Mouse (Mus musculus): Measurements from ENCODE around the gene Man1b1. TPM values are rescaled to one million over a fixed set of nuclear protein-coding genes. Genes with fewer than 3 reads are reported as not detected.

Gene Man1b1
- polyA plus RNA-seq, 1 experiment, result 19.6 TPM

- Histone ChIP-seq H3K4me3 (ENCODE audit: insufficient read depth, low read depth, low read length) (no peak overlapping the region), H3K4me1 (ENCODE audit: control insufficient read depth, insufficient read depth, low read length) (no peaks in the 10 kb centered on the region), H3K27ac (ENCODE audit: insufficient read depth, low read depth, low read length) (no peak overlapping the region), H3K36me3 (ENCODE audit: control insufficient read depth, insufficient read depth, low read length) (no peaks in the 10 kb centered on the region), H3K27me3 (replicated peaks; ENCODE audit: control insufficient read depth, insufficient read depth, low read length) (no peaks in the 10 kb centered on the region)
- TF ChIP-seq POLR2A (IDR thresholded peaks at IDR 0.05; ENCODE audit: low read depth, low read length) (no peak), CTCF (conservative IDR thresholded peaks at IDR 0.05; ENCODE audit: insufficient read depth, insufficient read length, low read depth, low read length) (no peak)
- WGBS, result 59% methylated on average over 2 of the region's 2 CpGs
- no peak for DNase-seq
Observed at GRCm38 (mm10) chr2:25373431-25373830, 41.3 kb downstream of the Man1b1 start.

DNA sequence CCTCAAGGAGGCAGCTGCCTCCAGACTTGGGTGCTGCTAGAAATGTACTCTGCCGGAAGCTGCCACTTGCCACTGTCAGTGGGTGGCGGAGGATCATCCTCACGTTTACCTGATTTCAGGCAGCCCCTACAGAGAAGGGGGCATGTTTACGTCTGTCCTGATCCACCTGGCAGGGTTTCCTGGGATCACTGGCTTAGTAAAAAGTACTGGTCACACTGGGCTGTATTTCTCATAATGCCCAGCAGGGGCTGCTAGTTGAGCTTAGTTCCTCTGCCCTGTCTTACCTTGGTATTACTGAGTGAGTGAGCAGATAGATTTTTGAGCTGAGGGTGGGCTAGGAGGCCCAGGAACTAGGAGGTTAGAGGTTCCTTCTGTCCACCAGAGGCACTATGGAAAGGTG lies 44.5 kb downstream of the Man1b1 start:
- no peak overlapping the region for H3K4me3 ChIP-seq (ENCODE audit: insufficient read depth, low read depth, low read length)
- 62% methylated on average over 4 of the region's 4 CpGs for WGBS
- H3K4me1 ChIP-seq (ENCODE audit: control insufficient read depth, insufficient read depth, low read length), result no peaks in the 10 kb centered on the region
- peak; percentile 72 for DNase-seq
- no peak for TF ChIP-seq POLR2A (IDR thresholded peaks at IDR 0.05; ENCODE audit: low read depth, low read length)
- TF ChIP-seq CTCF (conservative IDR thresholded peaks at IDR 0.05; ENCODE audit: insufficient read depth, insufficient read length, low read depth, low read length), result peak; percentile 71
- H3K27ac ChIP-seq (ENCODE audit: insufficient read depth, low read depth, low read length), result no peak overlapping the region
- H3K27me3 ChIP-seq (replicated peaks; ENCODE audit: control insufficient read depth, insufficient read depth, low read length), result no peaks in the 10 kb centered on the region
- no peaks in the 10 kb centered on the region for H3K36me3 ChIP-seq (ENCODE audit: control insufficient read depth, insufficient read depth, low read length)

DNA sequence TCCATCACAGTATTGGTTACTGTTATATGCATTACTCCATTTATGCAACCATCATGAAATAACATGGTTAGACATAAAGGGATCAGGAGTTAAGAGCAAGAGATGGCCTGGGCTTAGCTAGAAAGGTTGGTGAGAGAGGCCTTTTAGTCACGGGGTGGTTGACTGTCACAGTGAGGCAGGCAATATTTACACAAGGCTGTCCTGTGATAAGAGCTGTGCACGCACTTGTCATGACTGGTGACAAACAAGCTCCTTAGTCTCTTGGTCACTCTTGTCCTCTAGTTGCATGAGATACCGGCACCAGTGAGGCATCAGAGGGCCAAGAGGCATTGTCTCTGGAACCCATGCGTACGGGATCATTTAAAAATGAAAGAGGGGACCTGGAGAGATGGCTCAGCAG lies 52.4 kb downstream of the Man1b1 start:
- DNase-seq, result no peak
- 90% methylated on average over 5 of the region's 5 CpGs for WGBS
- Histone ChIP-seq H3K36me3 (ENCODE audit: control insufficient read depth, insufficient read depth, low read length) (no peaks in the 10 kb centered on the region), H3K4me1 (ENCODE audit: control insufficient read depth, insufficient read depth, low read length) (no peaks in the 10 kb centered on the region; the same call in 1 of the 2 replicates), H3K27me3 (replicated peaks; ENCODE audit: control insufficient read depth, insufficient read depth, low read length) (no peaks in the 10 kb centered on the region), H3K27ac (ENCODE audit: insufficient read depth, low read depth, low read length) (no peak overlapping the region), H3K4me3 (ENCODE audit: insufficient read depth, low read depth, low read length) (no peak overlapping the region)
- TF ChIP-seq POLR2A (IDR thresholded peaks at IDR 0.05; ENCODE audit: low read depth, low read length), result no peak
- no peak for TF ChIP-seq CTCF (conservative IDR thresholded peaks at IDR 0.05; ENCODE audit: insufficient read depth, insufficient read length, low read depth, low read length)

GRCm38 (mm10) chr2:25391266-25391665 lies 59.1 kb downstream of the Man1b1 start:
- Histone ChIP-seq H3K4me3 (ENCODE audit: insufficient read depth, low read depth, low read length) (no peak overlapping the region), H3K36me3 (ENCODE audit: control insufficient read depth, insufficient read depth, low read length) (no peaks in the 10 kb centered on the region), H3K27me3 (replicated peaks; ENCODE audit: control insufficient read depth, insufficient read depth, low read length) (no peaks in the 10 kb centered on the region), H3K4me1 (ENCODE audit: control insufficient read depth, insufficient read depth, low read length) (peaks cover 5% of the 10 kb centered on the region; the same call in 1 of the 2 replicates), H3K27ac (ENCODE audit: insufficient read depth, low read depth, low read length) (no peak overlapping the region)
- 76% methylated on average over 5 of the region's 5 CpGs for WGBS
- DNase-seq, result no peak
- TF ChIP-seq POLR2A (IDR thresholded peaks at IDR 0.05; ENCODE audit: low read depth, low read length), result no peak
- no peak for TF ChIP-seq CTCF (conservative IDR thresholded peaks at IDR 0.05; ENCODE audit: insufficient read depth, insufficient read length, low read depth, low read length)

GRCm38 (mm10) chr2:25394281-25395221 lies 62.4 kb downstream of the Man1b1 start:
- 42% methylated on average over 3 of the region's 3 CpGs for WGBS
- no peaks in the 10 kb centered on the region for H3K36me3 ChIP-seq (ENCODE audit: control insufficient read depth, insufficient read depth, low read length)
- TF ChIP-seq POLR2A (IDR thresholded peaks at IDR 0.05; ENCODE audit: low read depth, low read length) (no peak), CTCF (conservative IDR thresholded peaks at IDR 0.05; ENCODE audit: insufficient read depth, insufficient read length, low read depth, low read length) (no peak)
- peak; percentile 29 for DNase-seq
- no peak overlapping the region for H3K27ac ChIP-seq (ENCODE audit: insufficient read depth, low read depth, low read length)
- no peak overlapping the region for H3K4me3 ChIP-seq (ENCODE audit: insufficient read depth, low read depth, low read length)
- no peaks in the 10 kb centered on the region for H3K27me3 ChIP-seq (replicated peaks; ENCODE audit: control insufficient read depth, insufficient read depth, low read length)
- peaks cover 8% of the 10 kb centered on the region; the same call in 1 of the 2 replicates for H3K4me1 ChIP-seq (ENCODE audit: control insufficient read depth, insufficient read depth, low read length)

- no peak for TF ChIP-seq POLR2A (IDR thresholded peaks at IDR 0.05; ENCODE audit: low read depth, low read length)
- 0 out of 2 replicates have a peak, but pooled peaks have one; percentile 27 for TF ChIP-seq CTCF (conservative IDR thresholded peaks at IDR 0.05; ENCODE audit: insufficient read depth, insufficient read length, low read depth, low read length)
- DNase-seq, result peak; percentile 73
- H3K27ac ChIP-seq (ENCODE audit: insufficient read depth, low read depth, low read length), result no peak within 1 kb of the TSS
- H3K4me1 ChIP-seq (ENCODE audit: control insufficient read depth, insufficient read depth, low read length), result peaks cover 8% of the 10 kb centered on the region; the same call in 1 of the 2 replicates
- H3K27me3 ChIP-seq (replicated peaks; ENCODE audit: control insufficient read depth, insufficient read depth, low read length), result no peaks in the 10 kb centered on the region
- H3K4me3 ChIP-seq (ENCODE audit: insufficient read depth, low read depth, low read length), result peak within 1 kb of the TSS; percentile 59
- 4% methylated on average over 57 of the region's 57 CpGs for WGBS
- no peaks in the 10 kb centered on the region for H3K36me3 ChIP-seq (ENCODE audit: control insufficient read depth, insufficient read depth, low read length)
Observed at GRCm38 (mm10) chr2:25395721-25396596, 63.8 kb downstream of the Man1b1 start, which contains the start of gene Entpd2. TSS of gene Entpd2 (plus strand) at chr2:25395874.

Data from kidney, adult 2 months (tissue).